Mouse (Mus musculus): ENCODE measurements around the gene Ssbp4.

GRCm38 (mm10) chr8:70555079-70555747, 53.5 kb downstream of the Ssbp4 start:
- TF ChIP-seq POLR2A (IDR thresholded peaks at IDR 0.05; ENCODE audit: insufficient read length, low read depth) (no peak), E2F4 (IDR thresholded peaks at IDR 0.05; ENCODE audit: insufficient read depth) (no peak), USF1 (IDR thresholded peaks at IDR 0.05; ENCODE audit: low read depth) (no peak), SRF (IDR thresholded peaks at IDR 0.05; ENCODE audit: control insufficient read depth, insufficient read length, low read depth) (no peak), TCF12 (IDR thresholded peaks at IDR 0.05; ENCODE audit: insufficient read depth, poor library complexity, severe bottlenecking) (no peak), MAX (IDR thresholded peaks at IDR 0.05; ENCODE audit: low read depth) (no peak), MYOD1 (IDR thresholded peaks at IDR 0.05; ENCODE audit: control insufficient read depth in 1 of 3, insufficient read length in 2 of 3, low read depth in 2 of 3) (no peak), CEBPB (IDR thresholded peaks at IDR 0.05; ENCODE audit: insufficient read depth, poor library complexity, severe bottlenecking) (no peak), POLR2AphosphoS2 (IDR thresholded peaks at IDR 0.05; ENCODE audit: insufficient read length, low read depth) (no peak), MYOG (IDR thresholded peaks at IDR 0.05; ENCODE audit: control insufficient read depth in 1 of 3, insufficient read depth in 1 of 3, insufficient read length in 2 of 3, low read depth in 2 of 3) (no peak), TCF3 (IDR thresholded peaks at IDR 0.05; ENCODE audit: insufficient read length, low read depth) (no peak), REST (IDR thresholded peaks at IDR 0.05; ENCODE audit: insufficient read depth, insufficient read length) (no peak)

Measured in myocyte (in vitro differentiated cells).